Mouse (Mus musculus) NIH3T3 (cell line): ENCODE measurements at regions not wholly inside any gene's neighbourhood (a gene's known extent, or its start where the extent isn't known, plus 50 kb on each side); places are given as distances from the start of the nearest gene placed in this dataset.
"Not testable (repeated sequence)": the region's sequence is repeated elsewhere in the genome, so short reads cannot be mapped to it uniquely, and the experiment has no call there.

Experiments
- DNase-seq: peaks from one replicate; pipeline ENCODE4 v3.0.0-alpha.2; 2012; ENCODE audit warnings: low read depth

DNA sequence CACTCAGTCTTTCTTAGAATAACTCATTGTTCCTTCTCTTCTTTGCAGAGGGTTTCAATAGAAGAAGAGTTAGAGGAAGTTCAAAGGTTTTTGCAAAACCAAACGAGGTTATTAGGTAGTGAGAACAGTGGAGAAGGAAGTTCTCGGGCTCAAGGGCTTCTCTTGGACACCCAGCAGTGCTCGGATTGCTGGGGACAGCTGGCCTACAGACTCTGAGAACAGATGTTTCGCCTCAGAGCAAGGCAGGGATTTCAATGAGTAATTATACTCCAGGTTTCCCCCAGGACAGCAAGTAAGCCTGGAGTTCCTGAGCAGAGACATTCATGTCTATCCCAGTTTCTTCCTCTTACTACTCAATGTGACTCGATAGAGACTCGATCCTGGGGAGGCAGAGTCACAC lies 94.4 kb downstream of the Cd24a start:
- DNase-seq = no peak

GRCm38 (mm10) chr10:43674749-43675148 lies 96.7 kb downstream of the Cd24a start:
- no peak for DNase-seq

DNA sequence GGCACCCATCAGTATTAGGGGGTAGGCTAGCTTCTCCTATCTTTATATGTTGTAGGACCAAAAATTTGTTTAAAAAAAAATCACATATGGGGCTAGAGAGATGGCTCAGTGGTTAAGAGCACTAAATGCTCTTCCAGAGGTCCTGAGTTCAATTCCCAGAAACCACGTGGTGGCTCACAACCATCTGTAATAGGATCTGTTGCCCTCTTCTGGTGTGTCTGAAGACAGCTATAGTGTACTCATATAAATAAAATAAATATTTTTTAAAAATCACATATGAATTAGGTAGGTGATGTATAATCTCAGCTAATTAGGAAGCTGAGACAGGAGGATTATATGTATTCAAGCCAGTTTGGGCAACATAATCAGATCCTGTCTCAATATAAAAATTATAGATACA lies 97.4 kb downstream of the Cd24a start:
- DNase-seq = not testable (repeated sequence)

DNA sequence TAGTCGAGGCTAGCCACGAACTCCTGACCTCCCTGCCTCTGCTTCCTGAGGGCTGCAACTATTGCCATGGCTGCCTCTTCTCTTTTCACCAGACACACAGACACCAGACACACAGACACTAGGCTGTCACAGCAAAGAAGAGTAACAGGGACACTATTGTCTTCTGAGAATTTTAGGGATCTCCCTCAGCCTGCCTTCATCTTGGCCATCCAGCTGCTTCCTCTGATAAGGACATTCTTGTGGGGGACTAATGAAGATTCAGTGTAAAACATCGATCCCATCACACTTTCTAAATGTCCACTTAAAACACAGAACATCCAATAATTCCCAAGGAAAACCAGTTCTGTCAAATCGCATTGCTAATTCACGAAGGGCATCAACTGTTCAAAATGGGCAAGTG lies 98.2 kb downstream of the Cd24a start:
- DNase-seq = no peak

GRCm38 (mm10) chr10:43684247-43685033 lies 106.4 kb downstream of the Cd24a start:
- no peak for DNase-seq

DNA sequence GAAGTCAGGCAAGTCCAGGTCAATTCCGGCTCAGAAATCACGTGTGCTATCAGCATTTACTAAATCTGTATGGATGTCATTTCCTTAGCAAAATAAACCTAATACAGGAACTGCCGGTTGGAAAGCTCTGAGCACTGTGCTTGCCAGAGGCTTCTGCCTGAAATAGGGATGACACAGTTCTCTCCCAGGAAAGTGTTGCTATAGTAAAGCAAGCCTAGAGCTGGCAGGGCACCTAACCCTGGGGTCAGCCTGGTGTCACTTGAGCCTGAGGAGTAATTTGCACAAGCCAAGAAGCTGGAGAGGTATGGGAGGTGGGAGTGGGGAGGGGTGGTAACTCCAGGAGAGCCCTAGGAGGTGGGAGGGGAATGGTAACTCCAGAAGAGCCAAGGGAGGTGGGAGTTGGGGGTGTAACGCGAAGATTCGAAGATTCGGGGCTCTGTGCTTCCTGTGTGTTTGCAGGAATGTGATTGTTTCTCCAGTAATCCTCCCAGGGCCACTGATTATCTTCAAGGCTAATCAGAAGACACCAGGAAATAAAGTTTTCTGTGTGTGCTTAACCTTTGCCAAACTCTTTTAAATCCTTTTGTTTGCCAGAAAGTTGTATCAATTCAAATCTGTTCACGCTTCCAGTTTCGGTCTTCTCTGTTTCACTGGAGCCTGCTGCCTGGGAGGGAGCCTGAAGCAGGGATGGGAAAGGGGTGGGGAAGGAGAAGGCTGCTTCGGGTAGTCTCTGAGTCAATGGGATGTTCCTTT lies 111.3 kb downstream of the Cd24a start:
- peak; percentile 59 for DNase-seq

DNA sequence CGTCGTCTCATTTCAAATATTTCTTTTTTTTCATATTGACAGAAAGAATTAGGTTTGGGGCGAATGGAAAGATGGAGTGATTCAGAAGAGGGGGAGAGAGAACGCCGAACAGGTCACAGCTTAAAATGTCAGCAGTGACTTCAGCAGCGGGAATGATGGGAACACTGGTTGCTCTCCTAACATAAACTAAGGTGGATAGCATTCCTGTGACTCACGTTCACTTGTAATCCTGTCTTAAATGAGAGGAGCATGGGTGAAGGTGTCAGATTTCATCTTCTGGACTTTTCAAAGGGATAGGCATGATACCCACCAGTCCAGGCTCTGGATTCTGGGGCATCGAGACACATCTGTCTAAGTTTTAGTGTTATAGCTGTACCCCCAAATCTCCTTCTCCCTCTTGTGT lies 111.8 kb downstream of the Cd24a start:
- DNase-seq = peak; percentile 78

GRCm38 (mm10) chr10:43693974-43694373 lies 115.9 kb downstream of the Cd24a start:
- DNase-seq = peak; percentile 49

GRCm38 (mm10) chr10:43694508-43694907 lies 116.4 kb downstream of the Cd24a start:
- peak; percentile 15 for DNase-seq

- peak; percentile 20 for DNase-seq
Measured at GRCm38 (mm10) chr10:43695470-43695869, 117.4 kb downstream of the Cd24a start.

GRCm38 (mm10) chr10:43697917-43698316 lies 119.8 kb downstream of the Cd24a start:
- DNase-seq = peak; percentile 33

DNA sequence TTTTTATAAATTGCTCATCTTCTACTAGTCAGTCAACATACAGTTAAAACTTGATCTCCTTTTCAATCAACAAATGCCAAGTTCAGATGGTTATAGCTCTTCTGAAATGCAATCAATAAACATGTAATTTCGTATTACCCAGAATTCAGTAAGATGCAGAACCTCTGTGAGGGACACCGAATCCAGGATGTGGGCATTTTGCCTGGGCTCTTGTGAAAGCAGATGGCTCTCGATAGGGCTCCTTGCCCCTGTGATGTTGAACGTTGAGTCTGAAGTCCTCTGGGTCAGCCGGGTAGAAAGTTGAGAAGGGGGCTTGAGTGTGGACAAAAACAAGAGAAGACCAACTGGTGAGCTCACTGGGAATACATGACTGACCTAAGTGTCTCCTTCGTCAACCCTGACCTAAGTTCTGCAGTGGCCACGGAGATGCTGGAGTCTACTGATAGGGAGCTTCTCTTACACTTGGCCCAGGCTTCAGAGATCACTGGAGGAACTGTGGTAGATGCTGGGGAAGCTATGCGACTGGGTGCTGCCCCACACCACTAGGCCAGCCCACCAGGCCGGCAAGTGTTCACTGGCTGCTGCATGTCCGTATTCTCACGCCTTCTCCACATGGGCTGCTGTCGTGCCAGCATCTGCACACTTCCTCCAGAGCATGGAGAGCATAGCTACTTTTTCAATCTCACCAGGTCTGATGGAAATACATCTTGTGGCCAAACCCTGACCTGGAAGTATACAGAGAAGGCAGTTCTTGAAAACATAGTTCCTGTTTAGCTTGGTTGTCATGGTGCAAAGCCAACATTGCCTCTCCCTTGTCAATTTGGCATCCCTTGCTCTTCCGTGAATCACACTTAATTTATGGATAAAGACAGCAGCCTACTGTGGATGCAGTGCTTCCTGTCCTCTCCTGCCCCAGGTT lies 122.5 kb downstream of the Cd24a start:
- peak; percentile 25 for DNase-seq

GRCm38 (mm10) chr10:43702895-43703294 lies 124.8 kb downstream of the Cd24a start:
- DNase-seq = no peak

DNA sequence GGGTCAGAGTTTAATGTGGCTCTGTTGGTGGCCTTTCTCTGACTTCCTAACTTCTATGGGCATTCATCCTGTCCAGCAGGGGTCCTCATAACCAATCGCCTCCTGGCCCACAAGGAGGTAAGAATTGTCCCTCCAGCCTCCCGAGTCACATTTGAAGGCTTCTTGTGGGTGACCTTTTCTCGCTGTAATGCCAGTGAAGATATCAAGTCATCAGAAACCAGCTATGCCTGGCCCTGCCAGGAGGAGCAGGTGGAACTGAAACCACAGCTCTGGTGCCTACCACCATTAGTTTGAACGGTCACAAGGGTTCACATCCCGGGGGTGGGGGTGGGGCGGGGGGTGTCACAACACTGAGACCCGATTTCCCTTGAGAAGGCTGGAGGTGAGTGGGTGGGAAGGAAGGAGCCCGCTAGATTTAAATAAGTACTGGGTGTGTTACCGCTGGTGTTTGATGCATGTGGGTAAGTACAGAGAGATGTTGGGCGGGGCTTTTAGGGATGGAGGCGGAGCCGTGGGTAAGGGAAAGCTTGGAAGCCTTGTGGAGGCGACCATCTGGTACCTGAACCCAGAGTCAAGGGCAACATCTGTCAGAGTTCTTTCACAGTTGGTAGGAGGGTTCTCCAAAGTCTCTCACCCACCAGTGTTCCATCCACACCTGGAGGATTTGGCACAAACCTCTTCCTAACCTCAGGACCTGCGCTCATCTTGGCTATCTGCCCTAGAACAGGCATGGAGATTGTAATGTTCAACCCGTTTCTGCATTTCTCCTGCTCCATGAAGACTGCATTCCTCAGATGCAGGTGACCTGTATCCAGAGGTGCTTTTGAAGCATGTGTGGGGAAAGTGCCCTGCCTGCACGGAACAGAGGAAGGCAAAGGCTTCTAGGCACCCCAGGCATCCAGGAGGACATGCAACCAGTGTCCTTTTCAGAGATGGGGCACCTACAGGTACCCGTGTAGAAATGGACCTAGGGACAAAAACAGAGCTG lies 128.2 kb downstream of the Cd24a start:
- DNase-seq = no peak

DNA sequence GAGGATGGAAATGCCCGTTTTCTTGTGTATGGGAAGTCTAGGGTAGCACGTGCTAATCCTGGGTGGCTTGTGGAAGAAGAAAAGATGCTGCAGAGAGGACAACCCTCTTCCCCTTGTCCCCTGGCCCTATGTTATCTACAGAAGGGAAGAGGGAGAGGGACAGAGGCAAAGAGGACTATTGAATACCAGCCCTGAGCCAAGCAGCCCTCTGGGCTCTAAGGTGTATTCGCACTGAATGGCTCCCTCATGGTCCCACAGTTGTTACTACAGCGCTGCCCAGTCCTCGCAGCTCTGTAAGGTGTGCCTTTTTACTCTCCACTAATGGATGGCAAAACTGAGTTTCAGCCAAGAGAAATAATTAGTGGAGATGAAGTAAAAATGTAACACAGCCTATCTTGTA lies 128.9 kb downstream of the Cd24a start:
- no peak for DNase-seq

GRCm38 (mm10) chr10:43707821-43708373 lies 129.8 kb downstream of the Cd24a start:
- no peak for DNase-seq

GRCm38 (mm10) chr10:43709278-43710033 lies 131.4 kb downstream of the Cd24a start:
- no peak for DNase-seq

DNA sequence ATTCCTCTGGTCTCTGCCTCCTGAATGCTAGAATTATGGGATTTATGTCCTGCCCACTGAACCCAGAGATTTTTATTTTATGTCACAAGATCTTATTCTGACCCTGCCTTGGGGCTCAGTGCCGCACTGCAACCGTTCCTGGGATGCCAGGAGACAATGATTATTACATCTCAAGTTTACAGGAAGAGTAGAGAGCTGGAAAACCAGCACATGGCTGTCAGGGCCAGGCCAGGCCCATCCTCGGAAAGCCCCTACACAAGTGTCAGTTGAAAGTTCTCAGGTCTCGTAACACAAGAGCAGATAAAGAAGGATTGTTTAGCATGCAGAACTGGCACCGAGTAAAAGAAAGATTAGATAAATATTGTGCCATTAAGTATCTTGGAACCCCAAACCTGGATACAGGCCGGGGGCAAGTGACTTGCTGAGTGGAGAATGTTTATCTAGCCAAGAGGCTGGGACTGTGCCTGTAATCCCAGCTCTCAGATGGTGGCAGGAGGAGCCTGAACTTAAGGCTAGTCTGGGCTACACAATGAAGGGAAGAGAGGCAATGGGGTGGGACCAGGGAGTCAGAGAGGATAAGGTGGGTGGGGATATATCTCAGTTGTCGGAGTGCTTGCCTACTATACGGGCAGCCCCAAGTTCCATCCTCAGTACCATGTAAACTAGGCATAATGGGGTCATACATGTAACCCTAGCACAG lies 132.3 kb downstream of the Cd24a start:
- DNase-seq = no peak

- no peak for DNase-seq
Measured at GRCm38 (mm10) chr10:43710886-43711256, 132.8 kb downstream of the Cd24a start.
